Mouse (Mus musculus) lung, postnatal 0 days (tissue): ENCODE measurements at regions not wholly inside any gene's neighbourhood (a gene's known extent, or its start where the extent isn't known, plus 50 kb on each side); places are given as distances from the start of the nearest gene placed in this dataset.

ENCODE experiments used
- CTCF ChIP-seq: IDR thresholded peaks from 2 replicates; pipeline ENCODE4 v1.5.1; 2016; ENCODE audit warnings: antibody characterized with exemption, mild to moderate bottlenecking
- EP300 ChIP-seq: IDR thresholded peaks from 2 replicates; pipeline ENCODE4 v1.6.1; 2016; ENCODE audit warnings: antibody characterized with exemption, mild to moderate bottlenecking, control low read depth

DNA sequence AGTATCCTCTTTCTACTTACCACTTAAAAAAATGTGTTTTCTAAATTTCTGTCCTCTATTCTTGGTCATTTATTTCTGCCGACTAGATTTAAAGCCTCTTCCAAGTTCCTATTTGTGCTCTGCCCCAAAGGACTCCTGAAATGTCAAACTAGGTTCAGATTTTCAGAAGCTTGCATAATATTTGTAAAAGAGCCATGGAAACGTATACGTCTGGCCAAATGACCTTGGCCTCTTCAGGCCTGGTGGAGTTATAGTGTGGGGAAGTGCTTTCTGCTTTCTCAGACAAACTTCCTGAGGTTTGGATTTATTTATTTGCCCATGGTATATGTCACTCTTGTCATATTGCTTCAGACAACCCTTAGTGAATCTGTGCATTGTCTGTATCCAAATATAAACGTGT, 117.2 kb upstream of the Meox2 start:
- TF ChIP-seq CTCF (no peak), EP300 (peak; percentile 13; the same call in 1 of the 2 replicates)
